Mouse (Mus musculus) spleen, adult 2 months (tissue): Measurements from ENCODE around the gene Lman2.

Experiments used
- CTCF ChIP-seq: fragments of 200-500 bp; IDR thresholded peaks from 2 replicates; pipeline ENCODE4 v1.5.1; 2011; ENCODE audit warnings: mild to moderate bottlenecking, inconsistent platforms; ENCODE audit not compliant: insufficient read depth, insufficient read length, insufficient replicate concordance; ENCODE audit errors: extremely low read depth
- POLR2A ChIP-seq: fragments of 200-500 bp; IDR thresholded peaks from 2 replicates; pipeline ENCODE4 v1.6.1; 2011; ENCODE audit warnings: low read depth, low read length, inconsistent platforms

- no peak for TF ChIP-seq CTCF
- TF ChIP-seq POLR2A: no peak
These were observed 29.0 kb upstream of the Lman2 start for GRCm38 (mm10) chr13:55391626-55392029.
